Mouse (Mus musculus): Measurements from ENCODE around the gene Sla2. TPM values are rescaled to one million over a fixed set of nuclear protein-coding genes. Genes with fewer than 3 reads are reported as not detected.
A peak's percentile ranks its signal among the peaks of the same experiment; 100 is the strongest.
"Not testable (repeated sequence)": the region's sequence is repeated elsewhere in the genome, so short reads cannot be mapped to it uniquely, and the experiment has no call there.

The Sla2 gene
- total RNA-seq, 4 experiments from 2014 or later: not detected

- DNase-seq (ENCODE audit: low spot score in 2 of 2): no peak
These were observed 17.4 kb downstream of the Sla2 start for GRCm38 (mm10) chr2:156869554-156869953.

DNA sequence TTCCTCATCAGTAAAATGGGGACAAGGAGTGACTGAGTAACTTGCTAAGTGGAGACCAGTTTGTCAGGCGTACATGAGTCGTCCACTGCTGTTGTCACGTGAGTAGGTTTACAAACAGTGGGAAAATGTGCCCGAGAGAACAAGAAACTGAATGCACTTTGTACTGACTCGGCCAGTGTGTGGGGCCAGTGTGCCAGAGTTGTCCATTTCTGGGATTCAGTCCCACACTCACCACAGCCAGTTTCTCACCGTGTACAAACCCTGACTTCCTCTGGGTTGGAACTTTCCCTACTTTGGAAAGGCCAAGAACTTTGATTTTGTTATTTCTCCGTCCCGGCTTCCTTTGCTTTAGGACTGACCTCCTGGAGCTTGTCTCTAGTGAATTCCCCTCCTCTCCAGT, 18.0 kb downstream of the Sla2 start:
- DNase-seq (ENCODE audit: low spot score in 2 of 2): no peak

GRCm38 (mm10) chr2:156864481-156864880, 22.5 kb downstream of the Sla2 start:
- DNase-seq (ENCODE audit: low spot score in 2 of 2): no peak

DNA sequence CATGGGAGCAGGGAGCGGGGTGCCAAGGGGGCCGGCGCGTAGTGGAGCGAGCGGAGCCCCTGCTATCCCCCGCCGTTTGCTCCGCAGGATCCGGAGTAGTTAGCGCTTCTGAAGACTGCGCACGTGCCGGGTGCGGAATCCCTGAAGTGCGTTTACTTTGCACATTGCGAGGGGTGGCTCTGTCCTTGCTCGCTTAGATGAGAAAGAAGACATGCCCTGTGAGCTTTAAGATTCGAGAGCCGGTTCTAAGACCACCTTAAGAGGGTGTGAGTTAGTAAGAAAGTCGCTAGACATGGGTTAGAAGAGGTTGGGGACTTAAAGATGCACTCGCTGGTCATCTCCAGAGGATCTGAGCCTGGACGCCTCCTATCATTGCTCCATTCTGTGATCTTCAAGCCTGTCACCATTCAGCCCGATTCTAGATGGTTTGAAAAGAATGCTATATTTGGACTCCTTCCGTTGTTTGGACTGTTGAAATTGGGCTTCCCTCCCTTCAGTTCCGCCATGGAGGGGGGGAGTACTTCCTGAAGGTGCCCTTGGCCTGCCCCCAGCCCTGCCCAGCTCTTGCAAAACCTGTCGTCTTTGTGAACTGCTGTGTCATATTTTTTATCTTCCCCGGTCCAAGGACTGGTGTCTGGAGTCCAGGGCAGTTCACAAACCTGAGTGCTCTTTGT, 23.4 kb downstream of the Sla2 start:
- no peak for DNase-seq (ENCODE audit: low spot score in 2 of 2)

GRCm38 (mm10) chr2:156862772-156863486, 24.1 kb downstream of the Sla2 start, which contains the start of gene Rab5if:
Gene Rab5if, plus strand, starts transcription at chr2:156863128.
- DNase-seq (ENCODE audit: low spot score in 2 of 2): peak; percentile 90 to 95

DNA sequence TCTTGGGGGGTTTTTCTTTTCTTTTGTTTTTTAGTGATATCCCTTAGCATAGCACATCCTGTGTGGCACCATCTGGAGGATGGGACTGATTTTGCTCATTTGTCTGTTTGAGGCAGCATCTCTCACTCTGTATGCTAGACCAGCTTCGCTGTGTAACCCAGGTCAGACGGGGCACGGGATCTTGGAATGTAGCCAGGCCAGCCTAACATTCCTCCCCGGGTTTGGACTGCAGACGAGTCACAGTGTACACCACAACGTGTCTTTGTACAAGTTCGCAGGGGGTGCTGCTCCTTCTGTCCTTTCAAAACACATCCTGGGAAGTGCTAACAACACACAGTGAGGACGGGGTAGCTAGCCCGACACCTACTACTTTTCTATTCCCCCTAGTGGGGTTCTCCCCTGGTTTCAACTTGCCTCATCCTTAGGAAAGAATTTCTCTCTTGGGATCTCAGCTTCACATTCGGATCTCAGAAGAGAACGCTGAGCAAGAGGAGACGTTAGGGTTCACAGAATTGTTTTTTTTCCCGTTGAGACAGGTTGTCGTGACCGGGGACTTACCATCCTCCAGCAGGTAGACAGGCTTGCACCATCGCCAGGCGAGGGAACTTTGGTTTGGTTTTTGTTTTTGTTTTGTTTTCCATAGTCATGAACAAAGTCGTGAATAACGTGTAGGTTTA, 24.8 kb downstream of the Sla2 start:
- DNase-seq (ENCODE audit: low spot score in 2 of 2): no peak

DNA sequence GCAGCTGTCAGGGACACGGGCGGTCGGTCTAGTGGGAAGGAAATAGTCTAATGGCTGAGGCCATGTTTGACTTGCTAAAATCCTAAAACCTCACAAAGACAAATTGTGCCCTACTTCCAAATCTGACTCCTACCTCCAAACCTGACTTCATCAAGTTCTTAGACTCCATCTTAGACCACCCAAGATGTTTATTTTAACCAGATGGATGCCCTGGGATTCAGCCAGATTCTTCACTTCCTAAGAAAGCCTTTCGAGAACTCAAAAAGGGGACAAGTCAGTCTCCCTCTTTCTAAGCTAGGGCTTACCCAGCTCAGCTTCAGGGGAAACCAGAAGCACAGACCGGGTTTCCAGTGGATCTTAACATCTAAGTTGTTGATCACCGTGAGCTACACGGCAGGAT, 28.3 kb downstream of the Sla2 start:
- DNase-seq (ENCODE audit: low spot score in 2 of 2): no peak

DNA sequence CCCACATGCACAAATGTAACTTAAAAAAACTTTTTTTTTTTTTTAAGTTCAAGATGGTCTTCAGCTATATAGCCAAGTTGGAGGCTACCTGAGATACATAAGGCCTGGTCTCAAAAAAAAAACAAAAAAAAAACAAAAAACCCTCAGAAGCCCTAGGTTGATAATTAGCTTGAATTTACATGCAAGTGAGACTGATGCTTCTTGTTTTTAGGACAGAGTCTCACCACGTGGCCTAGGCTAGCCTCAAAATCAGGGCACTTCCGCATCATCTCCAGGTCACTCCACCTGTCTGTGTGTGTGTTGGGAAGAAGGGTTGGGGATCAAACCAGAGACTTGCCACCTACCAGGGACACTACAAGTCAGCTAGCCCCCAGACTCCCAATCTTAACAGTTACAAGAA, 29.2 kb downstream of the Sla2 start, which contains the start of gene 4930518I15Rik:
TSS of gene 4930518I15Rik (minus strand) at position 112 of the 400 bp plus-strand sequence.
- no peak for DNase-seq (ENCODE audit: low spot score in 2 of 2)

DNA sequence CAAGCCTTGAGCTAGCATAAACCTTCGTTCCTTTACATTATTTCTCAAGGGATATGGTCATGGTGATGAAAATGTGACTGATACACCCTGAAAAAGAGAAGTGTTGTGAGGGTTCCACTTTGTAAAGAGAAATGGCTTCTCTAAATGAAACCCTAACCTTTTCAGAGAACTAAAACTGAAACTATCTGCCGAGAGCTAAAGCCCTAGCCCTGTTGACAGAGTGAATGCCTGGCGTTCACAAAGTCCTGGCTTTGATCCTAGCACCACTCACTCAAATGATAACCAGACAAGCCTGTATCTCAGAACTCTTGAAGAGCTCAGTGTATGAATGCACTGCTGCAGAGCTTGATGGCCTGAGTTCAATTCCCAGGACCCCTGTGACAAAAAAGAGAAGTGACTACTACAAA, 29.6 kb downstream of the Sla2 start:
- no peak for DNase-seq (ENCODE audit: low spot score in 2 of 2)

DNA sequence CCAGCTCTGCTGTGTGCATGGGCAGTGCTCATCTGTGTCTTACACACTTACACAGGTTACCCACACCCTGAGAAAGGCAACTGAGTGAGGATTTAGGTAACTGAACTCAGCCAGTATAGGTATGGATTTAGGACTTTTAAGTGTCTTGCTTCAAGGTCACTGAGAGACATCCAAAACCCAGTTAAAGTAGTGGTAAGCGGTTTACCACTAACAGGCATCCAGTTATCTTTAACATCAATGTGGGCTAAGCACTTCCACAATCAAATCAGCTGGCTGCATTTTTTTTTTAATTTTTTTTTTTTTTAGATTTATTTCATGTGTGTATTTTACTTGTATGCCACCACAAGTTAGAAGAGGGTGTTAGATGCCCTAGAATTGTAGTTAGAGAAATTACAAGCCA, 30.7 kb downstream of the Sla2 start:
- DNase-seq (ENCODE audit: low spot score in 2 of 2): no peak

- DNase-seq (ENCODE audit: low spot score in 2 of 2): not testable (repeated sequence)
These were observed 32.8 kb downstream of the Sla2 start for GRCm38 (mm10) chr2:156853999-156854771.

DNA sequence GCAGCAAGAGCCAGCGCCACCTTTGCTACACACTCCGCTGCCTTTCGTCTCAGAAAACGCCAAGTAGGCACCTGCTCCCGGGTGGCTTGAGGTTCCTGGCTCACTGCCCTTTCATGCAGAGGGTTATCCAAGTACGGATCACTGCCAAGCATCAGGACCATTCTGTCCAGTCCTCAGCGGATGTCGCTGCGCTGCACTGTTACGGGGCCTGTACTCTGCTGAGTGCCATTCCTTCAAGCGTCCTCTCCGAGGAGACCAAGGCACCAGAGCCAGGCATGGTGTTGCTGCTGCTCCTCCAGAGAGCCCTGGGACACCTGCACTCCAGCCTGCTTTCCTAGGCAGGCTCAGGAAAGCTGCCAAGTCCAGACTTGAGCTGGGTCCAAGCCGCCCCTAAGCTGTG, 33.4 kb downstream of the Sla2 start:
- not testable (repeated sequence) for DNase-seq (ENCODE audit: low spot score in 2 of 2)

GRCm38 (mm10) chr2:156850505-156850904, 36.5 kb downstream of the Sla2 start:
- no peak for DNase-seq (ENCODE audit: low spot score in 2 of 2)

GRCm38 (mm10) chr2:156848526-156849182, 38.3 kb downstream of the Sla2 start:
- no peak for DNase-seq (ENCODE audit: low spot score in 2 of 2)

GRCm38 (mm10) chr2:156847653-156848052, 39.3 kb downstream of the Sla2 start:
- no peak for DNase-seq (ENCODE audit: low spot score in 2 of 2)

GRCm38 (mm10) chr2:156844715-156845114, 42.3 kb downstream of the Sla2 start:
- DNase-seq (ENCODE audit: low spot score in 2 of 2): no peak

DNA sequence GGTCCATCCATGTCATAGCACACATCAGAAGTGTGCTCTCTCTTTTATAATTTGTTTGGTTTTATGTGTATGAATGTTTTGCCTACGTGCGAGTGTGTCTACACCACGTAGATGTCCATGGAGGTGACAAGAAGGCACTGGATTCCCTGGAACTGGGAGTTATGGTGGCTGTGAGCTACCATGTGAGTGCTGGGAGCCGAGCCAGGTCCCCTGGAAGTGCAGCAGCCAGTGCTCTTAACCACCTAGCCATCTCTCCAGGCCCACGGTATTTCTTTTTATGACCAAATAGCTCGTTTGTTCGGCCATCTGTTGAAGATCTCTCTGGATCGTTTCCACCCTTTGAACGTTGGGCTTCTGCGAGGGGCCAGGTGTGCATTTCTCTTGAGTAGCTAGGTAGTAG, 43.7 kb downstream of the Sla2 start:
- no peak for DNase-seq (ENCODE audit: low spot score in 2 of 2)

DNA sequence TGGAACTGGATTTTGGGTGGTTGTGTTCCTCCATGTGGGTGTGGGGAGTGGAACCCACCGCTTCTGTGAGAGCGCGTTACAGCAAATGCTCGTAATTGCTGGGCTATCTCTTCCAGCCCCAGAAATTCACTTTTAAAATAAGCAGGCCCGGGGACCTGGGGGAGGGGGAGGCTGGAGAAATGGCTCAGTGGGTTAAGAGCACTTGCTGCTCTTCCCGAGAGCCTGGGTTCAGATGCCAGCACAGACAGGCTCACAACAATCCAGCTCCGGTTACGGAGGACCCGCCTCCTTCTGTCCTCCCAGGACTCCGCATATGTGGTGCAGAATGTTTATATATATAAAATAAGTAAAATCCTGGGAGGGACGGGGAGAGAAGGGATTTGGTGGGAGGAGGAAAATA, 44.3 kb downstream of the Sla2 start:
- DNase-seq (ENCODE audit: low spot score in 2 of 2): no peak

GRCm38 (mm10) chr2:156841841-156842706, 44.9 kb downstream of the Sla2 start:
- peak; percentile 25 to 62 for DNase-seq (ENCODE audit: low spot score in 2 of 2)

All from gastrocnemius, adult 8-10 months (tissue).